Mouse (Mus musculus) heart, adult 11 months (tissue): ENCODE measurements around the gene Fndc10.
A peak's percentile ranks its signal among the peaks of the same experiment; 100 is the strongest.

Source experiments
- DNase-seq: peaks from one replicate; pipeline ENCODE4 v3.0.0; 2022

Gene Fndc10

DNA sequence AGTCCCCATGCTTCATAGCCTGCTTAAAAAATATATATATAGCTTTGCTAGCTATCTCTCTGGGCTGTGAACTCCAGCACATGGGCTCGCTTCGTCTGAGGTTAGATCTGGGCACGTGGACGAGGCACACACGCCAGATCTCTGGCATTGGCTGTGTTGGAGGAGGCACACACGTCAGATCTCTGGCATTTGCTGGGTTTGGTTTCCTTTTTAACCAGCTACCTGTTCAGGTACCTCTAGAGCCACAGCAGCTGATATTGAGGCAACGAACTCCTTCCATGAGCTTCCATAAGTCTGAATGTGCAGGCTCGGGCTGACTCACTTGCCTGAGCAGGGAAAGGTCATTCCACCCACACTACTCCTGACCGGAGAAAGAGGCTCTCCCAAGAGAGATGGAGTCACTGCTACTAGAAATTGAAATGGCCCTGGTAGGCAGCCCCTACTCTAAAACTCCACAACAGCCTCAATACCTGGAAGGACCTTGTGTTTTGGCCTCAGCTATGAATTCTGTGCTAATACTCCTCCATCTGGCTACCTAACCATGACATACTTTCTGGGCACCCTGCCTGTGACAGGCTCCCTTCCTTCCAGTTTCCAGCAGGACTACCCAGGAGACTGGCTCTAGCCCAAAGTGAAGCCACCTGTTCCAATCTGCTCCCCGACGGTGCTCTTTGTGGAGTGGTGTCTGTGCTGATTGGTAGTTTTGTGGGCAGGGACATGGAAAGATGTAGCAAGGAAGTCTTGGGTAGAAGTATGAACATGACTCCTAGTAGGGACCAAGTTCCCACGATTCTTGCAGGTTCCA is 3.4 kb upstream of the Fndc10 start:
- DNase-seq: no peak

- DNase-seq: no peak
These were observed 1.7 kb upstream of the Fndc10 start for GRCm38 (mm10) chr4:155692421-155692820.

DNA sequence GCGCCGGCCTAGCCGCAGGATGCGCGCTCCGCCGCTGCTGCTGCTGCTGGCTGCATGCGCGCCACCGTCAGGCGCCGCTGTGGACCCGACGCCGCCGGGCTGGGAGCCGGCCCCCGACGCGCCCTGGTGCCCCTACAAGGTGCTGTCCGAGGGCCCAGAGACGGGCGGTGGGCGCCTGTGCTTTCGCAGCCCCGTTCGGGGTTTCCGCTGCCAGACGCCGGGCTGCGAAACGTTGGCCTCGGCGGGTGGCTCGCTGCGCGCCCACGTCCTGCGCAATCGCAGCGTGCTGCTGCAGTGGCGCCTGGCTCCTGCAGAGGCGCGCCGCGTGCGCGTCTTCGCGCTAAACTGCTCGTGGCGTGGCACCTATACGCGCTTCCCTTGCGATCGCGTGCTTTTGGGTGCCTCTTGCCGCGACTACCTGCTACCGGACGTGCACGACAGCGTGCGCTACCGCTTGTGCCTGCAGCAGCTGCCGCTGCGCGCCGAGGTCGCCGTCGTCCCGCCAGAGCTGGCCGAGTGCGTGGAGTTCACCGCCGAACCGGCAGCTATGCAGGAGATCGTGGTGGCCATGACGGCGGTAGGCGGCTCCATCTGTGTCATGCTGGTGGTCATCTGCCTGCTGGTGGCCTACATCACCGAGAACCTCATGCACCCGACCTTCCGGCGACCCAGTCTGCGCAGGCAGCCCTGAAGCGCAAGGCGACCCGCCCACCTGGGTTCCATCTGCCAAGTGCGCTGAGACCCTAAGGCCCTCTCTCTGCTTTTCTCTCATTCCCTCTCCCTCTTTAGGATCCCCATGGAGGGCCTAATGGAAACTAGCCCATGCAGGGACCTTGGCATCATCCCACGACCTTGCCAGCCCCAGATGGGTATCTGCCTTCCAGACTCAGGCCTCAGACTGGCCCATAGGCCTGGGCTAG is 600 bp downstream of the Fndc10 start:
- peak; percentile 96 for DNase-seq

DNA sequence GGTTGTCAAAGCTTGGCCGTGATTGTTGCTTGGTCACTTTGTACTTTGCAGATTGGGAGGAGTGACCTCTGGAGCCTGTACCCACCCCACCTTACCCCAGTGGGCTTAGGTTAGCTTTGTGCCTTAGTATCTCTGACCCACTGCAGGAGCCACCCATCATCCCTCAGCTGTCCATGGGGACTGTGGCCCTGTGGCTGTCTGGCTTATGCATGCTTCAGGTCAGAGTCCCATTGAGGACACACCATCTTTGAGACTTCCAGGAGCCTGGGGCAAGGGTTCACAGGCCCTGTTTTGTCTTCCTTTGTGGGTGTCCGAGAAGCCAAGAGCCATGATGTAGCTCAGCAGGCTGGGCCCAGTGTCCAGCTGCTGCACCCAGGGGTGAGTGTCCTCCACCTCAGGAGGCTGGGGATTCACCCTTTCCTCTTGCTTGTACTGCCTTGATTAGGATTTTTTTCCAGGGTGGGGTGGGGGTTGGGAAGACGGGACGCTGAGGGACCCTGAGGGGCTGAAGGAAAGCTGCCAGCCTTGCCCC is 1.5 kb downstream of the Fndc10 start:
- DNase-seq: peak; percentile 92

GRCm38 (mm10) chr4:155696261-155697255 is 2.4 kb downstream of the Fndc10 start:
- peak; percentile 85 for DNase-seq

GRCm38 (mm10) chr4:155700425-155700824 is 6.3 kb downstream of the Fndc10 start:
- no peak for DNase-seq

GRCm38 (mm10) chr4:155703425-155703929 is 9.3 kb downstream of the Fndc10 start:
- DNase-seq: no peak

GRCm38 (mm10) chr4:155704721-155705591 is 10.8 kb downstream of the Fndc10 start, which contains the start of gene Ssu72:
TSS of gene Ssu72 (plus strand) at chr4:155704800.
- DNase-seq: peak; percentile 99

- DNase-seq: no peak
These were observed 11.4 kb downstream of the Fndc10 start for GRCm38 (mm10) chr4:155705592-155705929.

DNA sequence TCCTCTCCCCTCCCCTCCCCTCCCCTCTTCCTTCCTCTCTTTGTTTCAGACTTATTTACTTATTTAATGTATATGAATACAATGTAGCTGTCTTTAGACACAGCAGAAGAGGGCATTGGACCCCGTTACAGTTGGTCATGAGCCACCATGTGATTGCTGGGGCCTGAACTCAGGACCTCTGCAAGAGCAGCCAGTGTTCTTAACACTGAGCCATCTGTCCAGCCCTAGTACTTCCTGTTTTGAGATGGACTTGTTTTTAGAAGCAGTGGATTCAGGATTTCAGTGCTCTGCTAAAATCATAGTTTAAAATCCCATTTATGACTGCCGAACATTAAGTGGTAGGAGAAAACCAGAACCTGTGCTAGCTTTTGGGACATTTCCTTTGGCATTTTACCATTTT is 14.4 kb downstream of the Fndc10 start:
- no peak for DNase-seq

DNA sequence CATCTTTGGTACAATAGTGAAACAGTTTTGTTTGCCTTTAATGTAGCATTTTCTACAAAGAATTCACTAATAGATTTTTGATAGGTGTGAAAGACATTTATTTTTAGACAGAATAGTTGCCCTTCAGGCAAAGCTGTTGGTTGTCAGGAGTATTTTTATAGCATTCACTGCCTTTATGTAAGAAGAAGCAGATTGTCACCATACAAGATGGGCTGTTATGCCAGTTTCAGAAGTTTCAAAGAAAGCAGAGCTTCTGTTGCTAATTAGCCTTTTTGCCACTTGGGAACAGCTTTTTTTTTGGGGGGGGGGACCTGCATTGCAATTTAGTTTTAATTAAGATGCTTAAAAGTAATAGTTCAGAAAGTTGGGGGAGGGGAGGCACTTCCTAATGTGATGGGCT is 14.8 kb downstream of the Fndc10 start:
- no peak for DNase-seq

DNA sequence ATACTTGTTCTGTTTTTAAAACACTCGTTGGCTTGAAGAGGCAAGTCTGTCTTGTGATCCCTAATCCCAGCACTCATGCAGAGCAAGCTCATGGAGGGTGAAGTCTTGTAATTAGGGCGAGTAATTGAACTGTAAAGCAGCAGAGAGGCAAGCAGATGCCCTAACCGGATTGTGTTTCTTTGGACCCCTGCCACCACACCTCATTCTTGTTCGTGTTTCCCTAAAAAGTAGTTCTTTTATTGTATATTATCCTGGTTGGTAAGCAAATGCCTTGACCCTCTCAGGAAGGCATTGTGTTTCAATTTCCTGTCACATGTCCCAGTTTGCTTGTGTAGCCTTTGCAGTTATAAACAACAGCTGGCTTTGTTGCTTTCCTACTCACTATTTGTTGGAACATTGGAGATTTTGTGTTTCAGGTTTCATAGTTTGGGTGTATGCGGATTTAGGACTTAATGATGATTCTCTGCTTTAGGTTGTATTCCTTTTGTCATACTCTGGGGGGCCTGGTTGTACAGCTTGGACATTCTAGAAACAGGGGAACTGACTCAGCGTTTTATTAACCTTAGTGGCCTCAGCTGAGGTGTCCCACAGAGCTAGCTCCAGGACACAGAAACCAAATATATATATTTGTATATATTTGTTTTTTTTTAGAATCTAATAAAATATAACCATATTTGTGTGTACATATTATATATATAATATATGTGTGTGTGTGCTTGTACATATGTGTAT is 16.5 kb downstream of the Fndc10 start:
- DNase-seq: peak; percentile 91

DNA sequence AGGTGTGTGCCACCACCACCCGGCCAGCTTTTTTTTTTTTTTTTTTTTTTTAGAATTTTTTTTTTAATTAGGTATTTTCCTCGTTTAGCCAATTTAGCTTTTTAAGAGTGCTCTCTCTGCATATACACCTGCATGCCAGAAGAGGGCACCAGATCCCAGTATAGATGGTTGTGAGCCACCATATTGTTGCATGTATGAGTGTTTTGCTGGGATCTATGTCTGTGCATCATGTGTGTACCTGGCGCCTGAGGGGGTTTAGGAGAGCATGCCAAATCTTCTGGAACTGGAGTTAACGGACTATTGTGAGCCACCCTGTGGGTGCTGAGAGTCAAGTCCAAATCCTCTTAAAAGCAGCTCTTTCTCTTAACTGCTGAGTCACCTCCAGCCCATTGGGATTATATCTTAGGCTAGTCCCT is 27.5 kb downstream of the Fndc10 start:
- DNase-seq: peak; percentile 87

DNA sequence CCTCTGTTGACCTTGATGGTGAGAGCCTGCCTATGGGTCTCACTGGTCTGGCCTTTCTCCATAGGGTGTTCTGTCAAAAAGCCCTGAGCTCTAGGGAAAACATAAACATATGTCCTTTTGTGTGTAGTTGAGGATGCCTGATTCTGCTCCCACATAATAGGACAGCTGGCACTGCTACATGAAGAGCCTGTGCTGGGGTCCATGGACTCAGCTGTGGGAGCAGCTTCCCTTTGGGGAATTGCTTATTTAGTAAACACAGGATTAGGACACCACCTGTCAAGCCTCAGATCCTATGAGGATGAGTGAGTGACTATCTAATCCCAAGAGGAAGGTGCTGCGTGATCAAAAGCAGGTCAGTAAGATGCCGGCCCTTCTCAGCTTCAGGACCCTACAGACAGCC is 33.9 kb downstream of the Fndc10 start:
- no peak for DNase-seq

DNA sequence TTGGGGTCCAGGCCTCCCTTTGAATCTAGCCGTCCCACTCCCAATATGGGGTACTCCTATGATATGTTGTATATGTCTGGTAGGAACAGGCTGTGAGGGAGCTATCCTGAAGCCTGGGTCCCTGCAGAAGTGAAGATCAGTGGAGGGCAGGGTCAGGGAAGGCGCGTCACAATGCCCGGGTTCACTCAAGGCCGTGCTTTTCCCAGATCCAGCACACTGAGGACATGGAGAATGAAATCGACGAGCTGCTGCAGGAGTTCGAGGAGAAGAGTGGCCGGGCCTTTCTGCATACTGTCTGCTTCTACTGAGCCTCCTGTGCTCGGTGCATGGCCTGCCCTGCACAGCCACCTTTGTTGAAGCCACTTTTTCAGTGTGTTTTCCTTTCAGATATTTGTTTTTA is 39.1 kb downstream of the Fndc10 start:
- DNase-seq: peak; percentile 90

GRCm38 (mm10) chr4:155734350-155734941 is 40.3 kb downstream of the Fndc10 start, which contains the start of gene Tmem240:
TSS of gene Tmem240 (plus strand) at chr4:155734800.
- DNase-seq: peak; percentile 99

GRCm38 (mm10) chr4:155734951-155735702 is 41.0 kb downstream of the Fndc10 start:
- DNase-seq: peak; percentile 97

DNA sequence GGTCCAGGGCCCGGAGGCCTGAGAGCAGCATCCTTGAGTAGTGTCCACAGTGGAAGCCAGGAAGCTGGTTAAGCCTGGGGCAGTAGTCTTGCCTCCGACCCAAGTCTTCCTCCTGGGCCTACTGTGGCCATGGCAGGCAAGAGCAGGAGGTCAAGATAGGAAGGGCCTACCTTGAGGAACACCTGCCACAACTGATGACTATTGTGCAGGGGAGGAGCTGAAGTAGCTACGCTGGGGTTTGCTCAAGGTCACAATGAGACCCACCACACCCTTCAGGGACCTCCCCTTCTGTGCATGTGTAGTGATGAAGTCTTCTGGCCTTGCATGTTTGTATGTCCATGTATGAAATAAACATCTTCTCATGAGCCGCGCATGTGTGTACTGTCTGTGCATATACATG is 41.6 kb downstream of the Fndc10 start:
- peak; percentile 94 for DNase-seq

DNA sequence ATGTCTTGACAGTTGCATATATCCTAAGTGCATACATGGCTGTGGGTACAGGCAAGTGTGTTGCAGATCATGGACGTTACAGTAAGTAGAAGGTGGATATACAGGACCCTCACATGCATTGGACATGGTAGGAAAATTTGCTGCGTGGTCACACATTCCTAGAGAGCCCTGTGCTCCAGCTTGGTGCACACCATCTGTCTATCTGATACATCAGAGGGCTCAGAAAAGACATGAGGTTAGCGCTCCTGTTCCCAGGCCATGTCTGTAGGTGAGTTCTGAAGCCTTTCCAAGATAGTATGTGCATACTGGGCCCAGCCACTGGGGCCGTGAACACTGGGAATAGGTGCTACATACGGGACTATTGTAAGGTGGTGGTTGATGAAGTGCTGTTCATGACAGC is 42.3 kb downstream of the Fndc10 start:
- peak; percentile 89 for DNase-seq
